Comparison of ENCODE assay signal across 17 mouse cellular contexts in genomic region chr7:128854193-128854592, GRCm38 (mm10).
A peak's percentile ranks its signal among the peaks of the same experiment; 100 is the strongest.
DNase-seq lines count a peak whose midpoint lies in the region; ATAC-seq and TF ChIP-seq lines count a peak whose summit lies in the region.
"Had no signal": no experiment of that assay in that cellular context is flagged by ENCODE, and none has a peak within 500 bp of the region (broad histone marks: within the 10 kb centered on the region; RNA-seq: fewer than 3 reads in every experiment).

No protein-coding gene starts in this region.

- intact Hi-C loops in heart, postnatal 14 days (cut with DNase I): no loop called here

- no peak overlapping the region for H3K9ac ChIP-seq in lung, postnatal 0 days (replicated peaks; ENCODE audit: low read depth)
- H3K9ac ChIP-seq in forebrain, embryonic 16.5 days (replicated peaks; ENCODE audit: low read depth, low read length): no peak overlapping the region
- no peak overlapping the region for H3K9ac ChIP-seq in stomach, embryonic 15.5 days
- H3K9ac ChIP-seq: embryonic facial prominence, embryonic 12.5 days had no signal

- H3K9me3 ChIP-seq in heart, embryonic 10.5 days: no peaks in the 10 kb centered on the region
- H3K9me3 ChIP-seq in lung, postnatal 0 days (ENCODE audit: low read length): no peaks in the 10 kb centered on the region
- no peaks in the 10 kb centered on the region for H3K9me3 ChIP-seq in forebrain, embryonic 16.5 days (ENCODE audit: control insufficient read depth, low read length)
- no peaks in the 10 kb centered on the region for H3K9me3 ChIP-seq in stomach, embryonic 15.5 days

- no peak for TF ChIP-seq CTCF in lung, postnatal 0 days (IDR thresholded peaks at IDR 0.05)

- no peaks in the 10 kb centered on the region for H3K27me3 ChIP-seq in heart, embryonic 10.5 days (ENCODE audit: insufficient read depth, poor library complexity, severe bottlenecking)
- H3K27me3 ChIP-seq in lung, postnatal 0 days (replicated peaks; ENCODE audit: insufficient read depth, low read length): no peaks in the 10 kb centered on the region
- H3K27me3 ChIP-seq in forebrain, embryonic 16.5 days (replicated peaks; ENCODE audit: control insufficient read depth, insufficient read depth, low read length): no peaks in the 10 kb centered on the region
- no peaks in the 10 kb centered on the region for H3K27me3 ChIP-seq in stomach, embryonic 15.5 days (replicated peaks)
- H3K27me3 ChIP-seq: embryonic facial prominence, embryonic 12.5 days had no signal

- peak; percentile 33; the same call in 1 of the 2 replicates for ATAC-seq in lung, postnatal 0 days
- ATAC-seq in forebrain, embryonic 16.5 days: peak; percentile 86
- ATAC-seq in stomach, embryonic 15.5 days (ENCODE audit: insufficient read depth, low FRiP score, low read depth): peak; percentile 60; the same call in 1 of the 2 replicates
- ATAC-seq: CD4-positive, CD25-positive, alpha-beta regulatory T cell, adult 4 months; inflammation-experienced regulatory T-cells, adult 6 months; Patski had no signal

- WGBS in heart, embryonic 10.5 days: 49% methylated on average over 4 of the region's 4 CpGs
- WGBS in lung, postnatal 0 days: 38% methylated on average over 4 of the region's 4 CpGs
- WGBS in forebrain, embryonic 16.5 days: 43% methylated on average over 4 of the region's 4 CpGs
- WGBS in stomach, embryonic 15.5 days: 63% methylated on average over 4 of the region's 4 CpGs

- H3K27ac ChIP-seq in heart, embryonic 10.5 days: no peak overlapping the region
- H3K27ac ChIP-seq in lung, postnatal 0 days (ENCODE audit: low read length): no peak overlapping the region
- H3K27ac ChIP-seq in forebrain, embryonic 16.5 days (ENCODE audit: low read length): no peak overlapping the region
- no peak overlapping the region for H3K27ac ChIP-seq in stomach, embryonic 15.5 days
- H3K27ac ChIP-seq: embryonic facial prominence, embryonic 12.5 days had no signal

- no peak overlapping the region for H3K4me3 ChIP-seq in heart, embryonic 10.5 days
- no peak overlapping the region for H3K4me3 ChIP-seq in lung, postnatal 0 days (ENCODE audit: low read depth, low read length)
- H3K4me3 ChIP-seq in forebrain, embryonic 16.5 days (replicated peaks; ENCODE audit: low read length): no peak overlapping the region
- H3K4me3 ChIP-seq in stomach, embryonic 15.5 days (replicated peaks): no peak overlapping the region
- H3K4me3 ChIP-seq: embryonic facial prominence, embryonic 12.5 days had no signal

- DNase-seq in heart, embryonic 10.5 days (ENCODE audit: low spot score): peak; percentile 69
- no peak for DNase-seq in heart, postnatal 14 days
- no peak for DNase-seq in lung, postnatal 0 days (ENCODE audit: low spot score)
- no peak for DNase-seq in lung, postnatal 25 days (ENCODE audit: low spot score)
- no peak for DNase-seq in kidney, adult 8-10 months
- DNase-seq: adrenal gland, adult 8-10 months; cerebellum, adult 18-20 months; gastrocnemius, postnatal 10 days; kidney, postnatal 36 days; lung, postnatal 10 days; spleen, adult 18-20 months had no signal

- no peaks in the 10 kb centered on the region for H3K36me3 ChIP-seq in heart, embryonic 10.5 days
- no peaks in the 10 kb centered on the region for H3K36me3 ChIP-seq in lung, postnatal 0 days (ENCODE audit: insufficient read depth, low read length)
- no peaks in the 10 kb centered on the region for H3K36me3 ChIP-seq in forebrain, embryonic 16.5 days (ENCODE audit: control insufficient read depth, insufficient read depth)
- no peaks in the 10 kb centered on the region for H3K36me3 ChIP-seq in stomach, embryonic 15.5 days
- H3K36me3 ChIP-seq: embryonic facial prominence, embryonic 12.5 days had no signal

- H3K4me1 ChIP-seq in heart, embryonic 10.5 days: peaks cover 6% of the 10 kb centered on the region; the same call in 1 of the 2 replicates
- H3K4me1 ChIP-seq in lung, postnatal 0 days (ENCODE audit: insufficient read depth, low read depth, low read length): no peaks in the 10 kb centered on the region
- peaks cover 9% of the 10 kb centered on the region for H3K4me1 ChIP-seq in forebrain, embryonic 16.5 days (replicated peaks; ENCODE audit: control insufficient read depth, insufficient read depth, low read length)
- H3K4me1 ChIP-seq in stomach, embryonic 15.5 days: no peaks in the 10 kb centered on the region
- H3K4me1 ChIP-seq: embryonic facial prominence, embryonic 12.5 days had no signal

- no peak for TF ChIP-seq EP300 in lung, postnatal 0 days (IDR thresholded peaks at IDR 0.05)

- H3K4me2 ChIP-seq in lung, postnatal 0 days (replicated peaks; ENCODE audit: low read depth, low read length): no peak overlapping the region
- H3K4me2 ChIP-seq in forebrain, embryonic 16.5 days (ENCODE audit: low read length): no peak overlapping the region
- H3K4me2 ChIP-seq in stomach, embryonic 15.5 days: no peak overlapping the region
- H3K4me2 ChIP-seq: embryonic facial prominence, embryonic 12.5 days had no signal

Comparison
In these comparisons a context has a peak if more than half of its experiments do, and no peak if none do; other contexts are left out.
1. ATAC-seq: peak in every context shown above with its lines; median percentile 86 in forebrain, embryonic 16.5 days; 60 in stomach, embryonic 15.5 days; 33 in lung, postnatal 0 days.